Mouse (Mus musculus): Measurements from ENCODE around the gene Lrmda.
A peak's percentile ranks its signal among the peaks of the same experiment; 100 is the strongest.

The Lrmda gene

GRCm38 (mm10) chr14:22256274-22256673 is 236.8 kb downstream of the Lrmda start:
- DNase-seq (ENCODE audit: low spot score): no peak

DNA sequence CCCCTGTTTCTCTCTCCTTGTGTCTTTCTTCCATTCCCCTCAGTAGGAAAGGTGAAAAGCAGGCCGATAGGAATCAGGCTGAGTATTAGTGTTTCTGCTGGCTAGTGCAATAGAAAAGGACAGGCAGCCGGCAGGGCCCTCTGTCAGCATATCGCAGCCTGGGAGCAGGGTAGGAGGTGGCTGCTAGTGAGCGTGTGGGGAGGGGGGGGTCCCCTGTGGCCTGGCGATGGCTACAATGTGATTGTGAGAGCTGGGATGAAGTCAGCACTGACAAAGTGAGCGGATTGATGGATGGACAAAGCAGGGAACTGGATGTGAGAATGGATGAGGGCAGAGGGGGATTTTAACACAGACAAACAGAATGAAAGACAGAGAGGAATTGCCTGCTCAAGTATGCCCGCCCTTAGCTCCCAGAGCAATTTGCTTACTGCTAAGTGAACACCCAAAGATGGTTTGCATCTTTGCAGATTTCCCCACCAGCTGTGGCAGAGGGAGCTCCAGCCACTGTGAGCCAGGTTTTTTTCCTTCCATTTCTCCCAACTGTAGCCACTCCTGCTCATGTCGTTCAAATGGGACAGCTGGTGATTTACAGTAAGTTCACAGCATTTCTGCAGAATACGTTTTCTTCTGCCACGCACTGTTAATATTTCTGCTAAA is 240.0 kb downstream of the Lrmda start:
- no peak for DNase-seq (ENCODE audit: low spot score)

- DNase-seq (ENCODE audit: low spot score): no peak
These were observed 240.5 kb downstream of the Lrmda start for GRCm38 (mm10) chr14:22260033-22260419.

GRCm38 (mm10) chr14:22265229-22265905 is 245.9 kb downstream of the Lrmda start:
- no peak for DNase-seq (ENCODE audit: low spot score)

GRCm38 (mm10) chr14:22269812-22270211 is 250.3 kb downstream of the Lrmda start:
- no peak for DNase-seq (ENCODE audit: low spot score)

- no peak for DNase-seq (ENCODE audit: low spot score)
These were observed 258.5 kb downstream of the Lrmda start for GRCm38 (mm10) chr14:22278053-22278452.

- no peak for DNase-seq (ENCODE audit: low spot score)
These were observed 260.1 kb downstream of the Lrmda start for GRCm38 (mm10) chr14:22279591-22279990.

- no peak for DNase-seq (ENCODE audit: low spot score)
These were observed 262.1 kb downstream of the Lrmda start for GRCm38 (mm10) chr14:22281630-22282029.

- no peak for DNase-seq (ENCODE audit: low spot score)
These were observed 263.3 kb downstream of the Lrmda start for GRCm38 (mm10) chr14:22282847-22283246.

DNA sequence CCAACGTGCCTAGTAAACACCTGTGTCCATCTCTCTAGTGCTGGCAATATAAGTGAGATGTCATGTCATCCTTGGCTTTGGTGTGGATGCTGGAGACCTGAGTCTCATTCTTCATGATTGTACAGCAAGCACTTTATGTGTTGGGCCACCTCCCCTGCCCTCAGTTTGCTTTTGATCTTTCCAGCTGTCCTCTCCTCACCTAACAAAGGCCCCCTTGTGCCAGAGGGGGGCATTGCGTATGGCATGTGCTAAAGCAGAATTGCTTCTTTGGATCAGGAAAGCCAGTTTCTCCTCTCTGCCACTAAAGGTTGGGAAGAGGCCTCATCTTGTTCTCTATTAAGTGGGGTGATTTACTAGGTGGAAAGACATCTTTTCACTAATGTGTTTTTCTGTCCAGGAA is 264.2 kb downstream of the Lrmda start:
- no peak for DNase-seq (ENCODE audit: low spot score)

DNA sequence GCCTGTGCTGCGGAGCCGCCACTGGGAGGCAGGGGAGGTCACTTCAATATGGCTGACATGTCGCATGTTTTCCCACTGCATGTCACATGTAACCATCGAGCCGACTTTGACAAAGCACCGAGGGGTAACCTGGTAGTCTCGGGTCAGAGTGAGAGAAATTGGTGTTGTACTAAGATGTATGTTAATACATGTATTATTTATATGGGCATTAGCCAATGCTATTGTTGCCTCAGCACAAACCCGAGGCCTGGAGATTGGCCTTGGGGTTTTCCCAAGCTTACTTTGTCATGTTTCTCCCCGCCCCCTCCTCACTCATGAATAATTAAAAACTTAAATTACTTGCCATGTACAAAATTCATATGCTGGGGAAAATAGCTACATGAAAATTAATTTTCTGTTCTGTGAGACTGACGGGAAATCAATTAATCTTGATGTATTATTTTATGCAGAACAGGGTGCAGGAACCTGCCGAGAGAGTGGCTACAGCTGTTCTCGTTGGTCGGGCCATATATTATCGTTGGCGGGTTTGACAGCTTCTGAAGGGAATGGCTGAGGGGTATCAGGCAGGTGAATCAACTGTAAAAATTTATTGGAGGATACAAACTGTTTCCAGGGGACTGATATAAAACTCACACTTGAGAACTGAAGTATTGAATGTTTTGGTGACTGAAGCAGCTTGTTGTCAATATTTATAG is 265.5 kb downstream of the Lrmda start:
- no peak for DNase-seq (ENCODE audit: low spot score)

DNA sequence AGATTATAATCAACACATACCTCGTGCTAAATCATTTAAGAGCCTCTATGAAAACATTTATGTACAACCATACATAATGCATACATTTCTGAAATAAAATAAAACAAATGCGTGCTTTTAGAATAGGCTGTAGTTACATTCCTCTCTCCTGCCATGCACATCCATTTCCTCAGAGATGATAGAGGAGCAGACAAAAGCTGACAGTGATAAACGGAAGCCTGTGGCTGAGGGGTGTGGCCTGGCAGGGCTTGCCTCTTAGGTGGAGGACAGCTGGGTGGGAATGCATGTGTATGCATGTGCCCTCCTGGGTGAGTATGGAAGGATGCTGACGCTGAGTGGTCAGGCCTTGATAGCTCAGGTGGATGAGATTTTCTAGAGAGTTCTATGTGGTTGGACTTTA is 266.3 kb downstream of the Lrmda start:
- no peak for DNase-seq (ENCODE audit: low spot score)

GRCm38 (mm10) chr14:22288179-22288578 is 268.7 kb downstream of the Lrmda start:
- no peak for DNase-seq (ENCODE audit: low spot score)

- no peak for DNase-seq (ENCODE audit: low spot score)
These were observed 269.9 kb downstream of the Lrmda start for GRCm38 (mm10) chr14:22289380-22289922.

- DNase-seq (ENCODE audit: low spot score): no peak
These were observed 274.9 kb downstream of the Lrmda start for GRCm38 (mm10) chr14:22294371-22294770.

- no peak for DNase-seq (ENCODE audit: low spot score)
These were observed 277.2 kb downstream of the Lrmda start for GRCm38 (mm10) chr14:22296655-22297239.

GRCm38 (mm10) chr14:22306759-22307158 is 287.2 kb downstream of the Lrmda start:
- DNase-seq (ENCODE audit: low spot score): no peak

DNA sequence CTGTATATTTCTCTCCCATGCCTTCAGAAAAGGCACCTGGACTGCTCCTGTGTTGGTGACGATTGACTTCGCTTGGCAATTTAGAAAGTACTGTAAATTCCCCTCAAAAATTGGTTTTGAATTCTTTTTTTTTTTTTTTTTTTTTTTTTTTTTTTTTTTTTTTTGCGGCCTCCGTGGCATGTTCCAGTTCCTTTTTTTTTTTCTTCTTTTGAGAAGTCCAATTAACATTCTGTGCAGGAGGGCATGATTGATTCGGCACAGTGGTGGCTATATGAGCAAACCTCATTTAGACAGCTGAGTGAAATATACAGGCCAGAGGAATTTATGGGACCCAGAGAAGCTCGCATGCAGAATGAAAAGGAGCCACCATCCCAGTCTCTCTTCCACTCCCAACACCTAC is 288.5 kb downstream of the Lrmda start:
- DNase-seq (ENCODE audit: low spot score): no peak

GRCm38 (mm10) chr14:22323058-22323457 is 303.5 kb downstream of the Lrmda start:
- no peak for DNase-seq (ENCODE audit: low spot score)

DNA sequence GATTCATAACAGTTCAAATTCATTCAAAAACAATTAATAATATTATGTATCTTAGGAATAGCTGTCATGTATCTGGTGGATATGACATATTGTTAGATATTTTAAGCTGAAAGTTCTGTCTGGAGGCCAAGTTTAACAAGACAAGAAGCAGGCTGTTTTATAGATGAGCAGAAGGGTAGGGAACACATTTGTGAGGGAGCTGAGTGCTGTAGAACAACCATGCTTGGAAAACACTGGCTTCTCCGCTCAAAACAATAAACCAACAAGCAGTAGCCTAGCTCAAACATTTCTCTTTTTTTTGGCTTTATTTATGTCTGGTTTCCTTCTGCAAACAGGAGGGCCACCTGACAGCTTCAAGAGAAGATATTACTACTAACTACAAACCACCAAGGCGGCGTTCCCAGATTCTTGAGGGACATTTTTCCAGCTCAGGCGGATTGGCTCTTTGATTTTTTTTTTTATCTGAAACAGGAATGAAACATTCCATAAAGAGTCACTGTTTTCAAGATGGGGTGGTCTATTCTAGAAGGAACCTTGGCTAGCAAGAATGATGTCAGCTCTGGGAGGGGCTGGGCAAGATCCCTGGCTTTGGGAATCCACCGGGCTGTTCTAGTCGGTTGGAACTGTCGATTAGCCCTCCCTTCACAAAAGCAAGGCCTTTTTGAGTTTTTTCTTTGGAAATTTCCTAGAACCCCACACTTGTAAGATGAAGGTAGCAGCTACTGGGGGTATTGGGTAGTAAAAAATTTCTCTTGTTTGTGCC is 304.2 kb downstream of the Lrmda start:
- DNase-seq (ENCODE audit: low spot score): peak; percentile 13

- no peak for DNase-seq (ENCODE audit: low spot score)
These were observed 306.9 kb downstream of the Lrmda start for GRCm38 (mm10) chr14:22326218-22326964.

Measured in ovary, postnatal 14 days (tissue).